Mouse (Mus musculus) 3134 (cell line): Measurements from ENCODE around the gene Gpsm3.
A peak's percentile ranks its signal among the peaks of the same experiment; 100 is the strongest.

Experiments used
- DNase-seq: peaks from one replicate; pipeline ENCODE4 v3.0.0-alpha.2; 2011; ENCODE audit warnings: low spot score; ENCODE audit not compliant: insufficient read length; ENCODE audit errors: extremely low read depth

The Gpsm3 gene

GRCm38 (mm10) chr17:34627943-34628643, 38.5 kb downstream of the Gpsm3 start, which contains the start of gene Ppt2:
Gene Ppt2, minus strand, starts transcription at chr17:34628510.
- DNase-seq = no peak

DNA sequence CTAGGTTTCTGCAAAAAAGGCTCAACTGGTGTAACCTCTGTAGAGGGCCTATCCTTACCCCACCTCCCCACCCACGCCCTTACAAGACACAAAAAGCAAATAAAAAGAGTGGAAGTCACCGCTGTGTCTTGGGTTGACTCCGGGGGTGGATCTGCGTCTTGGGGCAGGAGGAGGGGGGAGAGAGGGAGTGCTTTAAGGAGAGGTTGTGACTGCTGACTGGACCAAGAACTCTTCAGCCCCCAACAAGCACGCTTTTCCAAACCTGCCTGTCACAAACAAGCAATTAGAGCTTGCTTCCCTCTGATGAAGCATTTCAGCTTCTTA, 39.0 kb downstream of the Gpsm3 start:
- DNase-seq = no peak

DNA sequence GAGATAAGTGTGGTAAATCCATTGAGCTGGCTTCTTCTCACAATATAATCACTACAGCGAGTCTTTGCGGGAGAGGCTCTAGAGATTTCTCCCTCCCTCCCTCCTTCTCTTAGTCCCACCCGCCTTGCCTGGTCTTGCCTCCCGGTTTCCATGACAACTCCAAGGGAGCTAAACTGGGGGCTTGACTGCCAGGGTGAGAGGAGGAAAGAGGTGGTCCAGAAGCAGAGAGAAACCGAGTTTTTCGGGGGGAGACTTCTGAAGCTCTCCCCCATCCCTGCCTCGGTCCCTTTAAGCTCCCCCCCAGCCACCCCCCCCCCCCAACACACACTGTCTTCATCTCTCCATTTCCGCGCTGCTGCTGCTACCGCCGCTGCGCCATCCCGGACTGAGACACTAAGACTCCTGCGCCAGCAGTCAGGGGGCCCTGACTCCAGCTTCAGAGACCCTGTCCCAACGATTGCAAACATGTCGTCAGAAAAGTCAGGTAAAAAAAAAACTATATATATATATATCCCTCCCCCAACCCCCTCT, 39.7 kb downstream of the Gpsm3 start, which contains the start of gene Prrt1:
Prrt1 (plus strand) TSS at position 313 of the 531 bp plus-strand sequence.
- no peak for DNase-seq

DNA sequence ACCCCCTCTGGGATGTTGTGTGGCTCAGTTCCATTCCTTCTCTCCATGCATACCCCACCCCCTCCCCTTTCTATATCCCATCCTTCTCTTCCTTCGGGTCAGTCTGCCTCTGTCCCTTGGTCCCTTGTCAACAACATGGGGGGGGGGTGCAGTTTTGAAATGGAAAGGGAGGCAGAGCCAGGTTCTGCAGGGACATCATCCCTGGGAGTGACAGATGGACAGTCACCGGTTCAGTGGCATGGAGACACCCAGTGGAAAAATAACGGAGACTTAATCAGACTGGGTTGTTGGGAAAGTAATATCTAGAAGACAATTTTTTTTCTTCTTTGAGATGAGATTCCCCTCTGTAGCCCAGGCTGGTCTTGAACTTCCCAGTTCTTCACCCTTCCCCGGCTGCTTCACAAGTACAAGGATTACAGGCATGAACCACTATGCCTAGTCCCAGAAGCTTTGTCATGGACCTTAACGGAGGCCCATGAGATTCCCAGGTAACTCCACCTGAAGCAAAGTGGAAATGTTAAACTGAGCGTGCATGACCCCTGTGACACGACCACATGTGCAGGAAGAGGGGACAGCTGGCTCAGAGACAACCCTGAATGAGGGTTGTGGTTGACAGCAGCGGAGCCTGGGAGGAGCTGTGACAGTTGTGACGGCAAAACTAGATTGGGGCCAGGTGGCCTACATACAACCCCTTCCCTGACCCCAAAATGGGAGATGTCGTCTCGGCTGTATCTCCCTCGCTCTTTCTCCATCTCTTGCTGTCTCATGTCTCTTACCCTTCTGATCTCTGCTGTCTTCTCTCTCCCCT, 40.4 kb downstream of the Gpsm3 start:
- no peak for DNase-seq

DNA sequence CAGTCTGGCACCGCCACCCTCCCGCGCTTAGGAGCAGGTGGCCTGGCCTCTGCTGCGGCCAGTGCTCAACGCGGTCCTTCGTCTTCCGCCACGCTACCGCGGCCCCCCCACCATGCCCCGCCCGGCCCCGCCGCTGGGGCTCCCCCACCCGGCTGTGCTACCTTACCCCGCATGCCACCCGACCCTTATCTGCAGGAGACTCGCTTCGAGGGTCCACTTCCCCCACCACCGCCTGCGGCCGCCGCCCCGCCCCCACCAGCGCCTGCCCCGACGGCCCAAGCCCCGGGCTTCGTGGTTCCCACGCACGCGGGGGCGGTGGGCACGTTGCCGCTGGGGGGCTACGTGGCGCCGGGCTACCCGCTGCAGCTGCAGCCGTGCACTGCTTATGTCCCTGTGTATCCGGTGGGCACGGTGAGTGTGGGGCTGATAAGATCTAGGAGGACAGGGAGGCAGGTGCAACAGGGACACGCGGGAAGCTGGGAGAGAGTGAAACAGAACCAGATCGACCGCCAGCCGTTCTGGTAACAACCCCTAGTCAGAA, 41.2 kb downstream of the Gpsm3 start:
- DNase-seq = no peak

GRCm38 (mm10) chr17:34631647-34632046, 42.0 kb downstream of the Gpsm3 start:
- DNase-seq = no peak

- DNase-seq = no peak
These were observed 42.7 kb downstream of the Gpsm3 start for GRCm38 (mm10) chr17:34632261-34632691.

- no peak for DNase-seq
These were observed 46.1 kb downstream of the Gpsm3 start for GRCm38 (mm10) chr17:34635671-34636070.

- DNase-seq = no peak
These were observed 47.9 kb downstream of the Gpsm3 start for GRCm38 (mm10) chr17:34637459-34637858.

GRCm38 (mm10) chr17:34639461-34640255, 50.1 kb downstream of the Gpsm3 start:
- DNase-seq = no peak

- peak; percentile 71 for DNase-seq
These were observed 51.4 kb downstream of the Gpsm3 start for GRCm38 (mm10) chr17:34640778-34641601.
